Mouse (Mus musculus) embryonic fibroblast, embryonic 13.5 days (primary cell): Measurements from ENCODE around the gene Rabgap1l.

Experiments
- CTCF ChIP-seq: IDR thresholded peaks from 2 replicates; pipeline ENCODE4 v1.5.1; 2011; ENCODE audit warnings: mild to moderate bottlenecking, control low read depth, low read length, moderate library complexity, borderline replicate concordance; ENCODE audit not compliant: insufficient read depth
- POLR2A ChIP-seq: IDR thresholded peaks from 2 replicates; pipeline ENCODE4 v1.6.1; 2011; ENCODE audit warnings: low read depth, mild to moderate bottlenecking, control low read depth, low read length, moderate library complexity

DNA sequence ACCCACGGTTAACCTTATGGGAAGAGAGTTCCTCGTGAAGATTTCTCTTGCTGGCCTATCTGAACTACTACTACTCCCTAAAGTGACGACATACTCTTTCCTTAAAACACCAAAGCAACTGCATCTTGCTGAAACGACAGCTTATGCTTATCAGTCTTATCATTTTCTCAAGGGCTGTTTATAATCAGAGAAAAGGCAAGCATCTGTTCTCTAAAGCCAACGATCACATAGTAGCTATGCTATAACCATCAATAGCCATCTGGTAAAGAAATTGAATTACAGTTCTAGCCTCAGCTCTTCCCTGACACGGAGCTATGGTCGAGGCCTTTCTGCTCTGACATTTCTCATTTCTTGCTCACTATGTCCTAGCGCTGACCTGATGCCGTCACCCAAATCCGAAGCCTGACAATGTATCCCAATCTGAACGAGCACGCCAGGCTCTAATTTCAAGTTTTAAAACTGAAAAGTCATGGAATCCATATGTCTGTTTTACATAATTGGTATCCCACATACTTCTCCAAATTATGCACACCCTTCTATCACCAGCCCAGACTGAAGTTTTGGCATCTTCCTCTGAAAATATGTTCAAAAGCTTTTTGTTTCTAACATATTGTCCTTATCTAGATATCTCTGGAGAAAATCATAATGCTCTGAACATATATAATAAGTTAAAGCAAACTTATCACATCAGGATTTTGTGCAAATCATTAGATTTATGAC, 164.6 kb downstream of the Rabgap1l start:
- TF ChIP-seq CTCF (no peak), POLR2A (no peak)
